In genomic region chr3:145703411-145703924, GRCm38 (mm10) we compare ENCODE assay signal across 10 mouse cellular contexts. TPM values are rescaled to one million over a fixed set of nuclear protein-coding genes. Genes with fewer than 3 reads are reported as not detected.
A peak's percentile ranks its signal among the peaks of the same experiment; 100 is the strongest.
DNase-seq lines count a peak whose midpoint lies in the region.
"Had no signal": no experiment of that assay in that cellular context is flagged by ENCODE, and none has a peak within 500 bp of the region (broad histone marks: within the 10 kb centered on the region; RNA-seq: fewer than 3 reads in every experiment).

No protein-coding gene starts in this region.

- peak; percentile 50 for DNase-seq in testis, postnatal 10 days (ENCODE audit: low spot score)
- no peak for DNase-seq in testis, postnatal 14 days (ENCODE audit: low spot score)
- DNase-seq in forelimb bud, embryonic 11.5 days (ENCODE audit: low read depth, low spot score) = peak; percentile 51
- DNase-seq in kidney, postnatal 14 days = peak; percentile 44
- DNase-seq in spleen, postnatal 14 days (ENCODE audit: low spot score in 2 of 2) = no peak
- DNase-seq in left cerebral cortex, adult 9 months (ENCODE audit: low spot score in 2 of 2) = no peak
- DNase-seq in ovary, adult 18-20 months (ENCODE audit: low spot score) = no peak
- DNase-seq in adrenal gland, postnatal 4 days (ENCODE audit: low spot score in 2 of 2) = no peak
- DNase-seq: adrenal gland, postnatal 14 days had no signal

RNA-seq across cellular contexts. Expression of gene Ccn1, which starts 53.7 kb away (rescaled TPM):
- total RNA-seq in adrenal gland, postnatal 4 days (2021) = 10 to 100 TPM; 13.3 to 13.7 TPM
- total RNA-seq: hematopoietic stem cell, adult 5-6 weeks had no signal

RNA-seq across cellular contexts. Expression of gene Ddah1, which starts 55.0 kb away (rescaled TPM):
- 10 to 100 TPM; 11.1 to 18.1 TPM for total RNA-seq in adrenal gland, postnatal 4 days (2021)
- total RNA-seq: hematopoietic stem cell, adult 5-6 weeks had no signal

Comparison
In these comparisons a context has a peak if more than half of its experiments do, and no peak if none do; other contexts are left out.
1. DNase-seq: peak in testis, postnatal 10 days (single experiment), forelimb bud, embryonic 11.5 days (single experiment) and kidney, postnatal 14 days (single experiment); none in testis, postnatal 14 days (single experiment), spleen, postnatal 14 days (0 of 2), left cerebral cortex, adult 9 months (0 of 2), ovary, adult 18-20 months (single experiment) and adrenal gland, postnatal 4 days (0 of 2).